Comparison of ENCODE assay signal across 8 mouse cellular contexts in genomic region chr12:110417987-110418734, GRCm38 (mm10). TPM values are rescaled to one million over a fixed set of nuclear protein-coding genes. Genes with fewer than 3 reads are reported as not detected.
A peak's percentile ranks its signal among the peaks of the same experiment; 100 is the strongest.
DNase-seq lines count a peak whose midpoint lies in the region; ATAC-seq lines count a peak whose summit lies in the region.

No protein-coding gene starts in this region.

- 52% methylated on average over 20 of the region's 20 CpGs for WGBS in hindbrain, embryonic 13.5 days
- 51% methylated on average over 20 of the region's 20 CpGs for WGBS in hindbrain, embryonic 12.5 days
- 41% methylated on average over 20 of the region's 20 CpGs for WGBS in liver, embryonic 15.5 days (ENCODE audit: insufficient replicate concordance)
- WGBS in stomach, embryonic 16.5 days, result 43% methylated on average over 20 of the region's 20 CpGs

- peaks cover 12% of the 10 kb centered on the region for H3K27me3 ChIP-seq in hindbrain, embryonic 13.5 days
- H3K27me3 ChIP-seq in hindbrain, embryonic 12.5 days, result no peaks in the 10 kb centered on the region
- no peaks in the 10 kb centered on the region for H3K27me3 ChIP-seq in liver, embryonic 15.5 days
- H3K27me3 ChIP-seq in stomach, embryonic 16.5 days (ENCODE audit: control insufficient read depth, insufficient read depth, low read length), result no peaks in the 10 kb centered on the region

- no peak overlapping the region for H3K4me3 ChIP-seq in hindbrain, embryonic 13.5 days
- no peak overlapping the region for H3K4me3 ChIP-seq in hindbrain, embryonic 12.5 days
- H3K4me3 ChIP-seq in liver, embryonic 15.5 days (replicated peaks), result no peak overlapping the region
- no peak overlapping the region for H3K4me3 ChIP-seq in stomach, embryonic 16.5 days (replicated peaks; ENCODE audit: low read length)

- H3K9me3 ChIP-seq in hindbrain, embryonic 13.5 days, result no peaks in the 10 kb centered on the region
- no peaks in the 10 kb centered on the region for H3K9me3 ChIP-seq in hindbrain, embryonic 12.5 days (replicated peaks)
- no peaks in the 10 kb centered on the region for H3K9me3 ChIP-seq in liver, embryonic 15.5 days (replicated peaks)
- H3K9me3 ChIP-seq in stomach, embryonic 16.5 days (replicated peaks; ENCODE audit: control insufficient read depth, low read length), result no peaks in the 10 kb centered on the region

- no peak overlapping the region for H3K4me2 ChIP-seq in hindbrain, embryonic 13.5 days
- H3K4me2 ChIP-seq in hindbrain, embryonic 12.5 days (replicated peaks), result no peak overlapping the region
- H3K4me2 ChIP-seq in liver, embryonic 15.5 days, result peak overlapping the region; percentile 42
- peak overlapping the region; percentile 34; the same call in 1 of the 2 replicates for H3K4me2 ChIP-seq in stomach, embryonic 16.5 days (ENCODE audit: low read depth, low read length)

- peak overlapping the region; percentile 35; the same call in 1 of the 2 replicates for H3K9ac ChIP-seq in hindbrain, embryonic 13.5 days
- no peak overlapping the region for H3K9ac ChIP-seq in hindbrain, embryonic 12.5 days
- H3K9ac ChIP-seq in liver, embryonic 15.5 days, result no peak overlapping the region
- no peak overlapping the region; the same call in 1 of the 2 replicates for H3K9ac ChIP-seq in stomach, embryonic 16.5 days (ENCODE audit: low read length)

- ATAC-seq in hindbrain, embryonic 13.5 days (ENCODE audit: low FRiP score), result no peak
- ATAC-seq in hindbrain, embryonic 12.5 days (ENCODE audit: low FRiP score), result no peak
- peak; percentile 68 for ATAC-seq in liver, embryonic 15.5 days (ENCODE audit: insufficient read depth)
- ATAC-seq in stomach, embryonic 16.5 days (ENCODE audit: insufficient read depth, low FRiP score), result peak; percentile 84

- no peak overlapping the region for H3K27ac ChIP-seq in hindbrain, embryonic 13.5 days
- no peak overlapping the region for H3K27ac ChIP-seq in hindbrain, embryonic 12.5 days
- no peak overlapping the region for H3K27ac ChIP-seq in liver, embryonic 15.5 days (replicated peaks)
- peak overlapping the region; percentile 46 for H3K27ac ChIP-seq in stomach, embryonic 16.5 days (ENCODE audit: low read length)

- peak; percentile 99 for DNase-seq in ZHBTc4 (ENCODE audit: low read depth, low spot score)
- peak; percentile 48 for DNase-seq in induced T-regulatory cell, adult 2 months (ENCODE audit: low read depth)
- no peak for DNase-seq in layer of hippocampus, adult 18-20 months (ENCODE audit: low spot score in 2 of 2)
- no peak for DNase-seq in ovary, postnatal 36 days (ENCODE audit: low spot score)

- H3K36me3 ChIP-seq in hindbrain, embryonic 13.5 days, result no peaks in the 10 kb centered on the region
- H3K36me3 ChIP-seq in hindbrain, embryonic 12.5 days, result no peaks in the 10 kb centered on the region
- H3K36me3 ChIP-seq in liver, embryonic 15.5 days (replicated peaks), result no peaks in the 10 kb centered on the region
- H3K36me3 ChIP-seq in stomach, embryonic 16.5 days (ENCODE audit: control insufficient read depth, insufficient read depth, low read length), result no peaks in the 10 kb centered on the region

- 0 out of 2 replicates have a peak, but pooled peaks cover 3% of the 10 kb centered on the region for H3K4me1 ChIP-seq in hindbrain, embryonic 13.5 days (replicated peaks)
- no peaks in the 10 kb centered on the region for H3K4me1 ChIP-seq in hindbrain, embryonic 12.5 days
- H3K4me1 ChIP-seq in liver, embryonic 15.5 days (replicated peaks), result peaks cover 31% of the 10 kb centered on the region
- no peaks in the 10 kb centered on the region for H3K4me1 ChIP-seq in stomach, embryonic 16.5 days (ENCODE audit: control insufficient read depth, insufficient read depth, low read length)

RNA-seq across cellular contexts. Expression of gene Ppp2r5c, which starts 28.8 kb away (rescaled TPM):
- 142 and 144 TPM in 2 replicates for polyA plus RNA-seq in hindbrain, embryonic 13.5 days (2015; fragmentation: Nextera tagmentation; extraction: Ambion mirVana)
- 153 and 163 TPM in 2 replicates for polyA plus RNA-seq in hindbrain, embryonic 12.5 days (2016; fragmentation: Nextera tagmentation; extraction: Ambion mirVana)
- 64.2 and 66.0 TPM in 2 replicates for polyA plus RNA-seq in liver, embryonic 15.5 days (2015; fragmentation: Nextera tagmentation; extraction: Ambion mirVana)
- 145 and 146 TPM in 2 replicates for polyA plus RNA-seq in stomach, embryonic 16.5 days (2015; fragmentation: Nextera tagmentation; extraction: Ambion mirVana)
- 100 to 1,000 TPM; 241 to 242 TPM for total RNA-seq in layer of hippocampus, adult 18-20 months (2021)

Comparison
In these comparisons a context has a peak if more than half of its experiments do, and no peak if none do; other contexts are left out.
1. ATAC-seq: peak in liver, embryonic 15.5 days (single experiment) and stomach, embryonic 16.5 days (single experiment); none in hindbrain, embryonic 13.5 days (single experiment) and hindbrain, embryonic 12.5 days (single experiment).
2. H3K4me2 ChIP-seq: peak in liver, embryonic 15.5 days (single experiment) and stomach, embryonic 16.5 days (single experiment); none in hindbrain, embryonic 13.5 days (single experiment) and hindbrain, embryonic 12.5 days (single experiment).
3. DNase-seq: peak in ZHBTc4 (single experiment) and induced T-regulatory cell, adult 2 months (single experiment); none in layer of hippocampus, adult 18-20 months (0 of 2) and ovary, postnatal 36 days (single experiment).